Mouse (Mus musculus) hindbrain, embryonic 12.5 days (tissue): ENCODE results near the gene Stmn1. TPM values are rescaled to one million over a fixed set of nuclear protein-coding genes. Genes with fewer than 3 reads are reported as not detected.
A peak's percentile ranks its signal among the peaks of the same experiment; 100 is the strongest.

Source experiments
- ATAC-seq: fragments of 200-750 bp; cut with Nextera tagmentation; 2 replicates; pipeline ENCODE4 v1.8.0; 2017; ENCODE audit warnings: moderate TSS enrichment; ENCODE audit not compliant: low FRiP score
- H3K27ac ChIP-seq: fragments of 300-500 bp; sonication (generic); 2 replicates; pipeline ENCODE4 v1.5.1; 2016; ENCODE audit warnings: mild to moderate bottlenecking
- H3K27me3 ChIP-seq: fragments of 300-500 bp; sonication (generic); 2 replicates; pipeline ENCODE4 v1.6.1; 2016; ENCODE audit warnings: mild to moderate bottlenecking
- H3K36me3 ChIP-seq: fragments of 300-500 bp; sonication (generic); 2 replicates; pipeline ENCODE4 v1.6.1; 2016; ENCODE audit warnings: mild to moderate bottlenecking
- H3K4me1 ChIP-seq: fragments of 300-500 bp; sonication (generic); 2 replicates; pipeline ENCODE4 v1.6.1; 2016
- H3K4me2 ChIP-seq: fragments of 300-500 bp; sonication (generic); replicated peaks from 2 replicates; pipeline ENCODE4 v1.6.1; 2016; ENCODE audit warnings: mild to moderate bottlenecking
- H3K4me3 ChIP-seq: fragments of 300-500 bp; sonication (generic); 2 replicates; pipeline ENCODE4 v1.5.1; 2016; ENCODE audit warnings: mild to moderate bottlenecking
- H3K9ac ChIP-seq: fragments of 300-500 bp; sonication (generic); 2 replicates; pipeline ENCODE4 v1.6.1; 2016; ENCODE audit warnings: mild to moderate bottlenecking, moderate library complexity
- H3K9me3 ChIP-seq: fragments of 300-500 bp; sonication (generic); replicated peaks from 2 replicates; pipeline ENCODE4 v1.6.1; 2016; ENCODE audit warnings: mild to moderate bottlenecking
- WGBS: fragments of 180-500 bp; shearing (Covaris S2); methylation state at CpG from one replicate; pipeline ENCODE4 v1.1.7; 2016; 5-methylcytosine and 5-hydroxymethylcytosine counted together
- polyA plus RNA-seq: library from polyadenylated mRNA; unstranded; fragments of >200 nt; fragmentation: Nextera tagmentation; extraction: Ambion mirVana; gene quantifications from 2 replicates; pipeline ENCODE4 v1.2.1, GENCODE M21; 2016

Gene Stmn1
- polyA plus RNA-seq = 4,582 and 4,772 TPM in 2 replicates

DNA sequence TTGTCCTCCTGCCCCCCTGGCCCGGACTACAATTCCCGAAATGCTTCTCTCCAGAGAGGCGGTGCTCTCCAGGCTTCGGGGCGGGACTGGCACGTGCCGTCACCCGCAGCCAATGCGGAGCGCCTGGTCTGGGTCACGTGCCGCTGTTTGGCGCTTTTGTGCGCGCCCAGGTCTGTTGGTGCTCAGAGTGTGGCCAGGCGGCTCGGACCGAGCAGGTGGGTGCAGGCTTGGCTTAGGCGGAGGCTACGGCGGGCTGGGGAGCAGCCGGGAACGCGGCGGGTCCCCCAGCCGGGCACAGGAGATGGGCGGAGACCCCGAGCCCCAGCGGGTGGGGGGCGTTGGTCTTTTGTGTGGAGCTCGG lies at the start of gene Stmn1:
Gene Stmn1, plus strand, starts transcription at position 106 of the 361 bp plus-strand sequence.
- Histone ChIP-seq H3K27me3 (no peaks in the 10 kb centered on the region), H3K27ac (peak within 1 kb of the TSS; percentile 98), H3K4me1 (peaks cover 37% of the 10 kb centered on the region), H3K9me3 (no peaks in the 10 kb centered on the region), H3K36me3 (peaks cover 24% of the 10 kb centered on the region), H3K9ac (peak within 1 kb of the TSS; percentile 98), H3K4me3 (peak within 1 kb of the TSS; percentile 82), H3K4me2 (peak within 1 kb of the TSS; percentile 91)
- under 1% methylated on average over 26 of the region's 31 CpGs for WGBS
- ATAC-seq = peak; percentile 95

DNA sequence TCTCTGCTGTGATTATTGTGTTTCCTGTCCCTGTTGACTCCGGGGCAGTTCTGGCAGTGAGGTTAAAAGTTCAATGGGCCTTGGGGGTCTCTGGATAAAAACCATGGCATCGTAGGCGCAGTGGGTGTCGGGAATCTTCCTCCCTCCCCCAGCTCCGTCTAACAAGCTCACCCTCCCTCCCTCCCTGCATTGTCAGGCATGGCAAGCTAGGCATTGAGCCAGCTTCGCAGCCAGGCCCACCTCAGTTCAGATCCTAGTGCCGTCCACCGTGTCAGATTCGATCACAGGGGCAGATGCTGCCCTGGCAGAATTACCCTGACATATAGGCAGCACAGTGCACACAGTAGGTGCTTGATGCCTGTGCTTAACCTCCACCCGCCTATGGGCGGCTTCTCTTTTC lies 46.1 kb upstream of the Stmn1 start:
- Histone ChIP-seq H3K9me3 (no peaks in the 10 kb centered on the region), H3K36me3 (peaks cover 6% of the 10 kb centered on the region; the same call in 1 of the 2 replicates), H3K27me3 (no peaks in the 10 kb centered on the region), H3K4me3 (no peak overlapping the region), H3K27ac (no peak overlapping the region), H3K4me1 (peaks cover 6% of the 10 kb centered on the region; the same call in 1 of the 2 replicates), H3K9ac (no peak overlapping the region; the same call in 1 of the 2 replicates), H3K4me2 (no peak overlapping the region)
- no peak for ATAC-seq
- 59% methylated on average over 11 of the region's 11 CpGs for WGBS

DNA sequence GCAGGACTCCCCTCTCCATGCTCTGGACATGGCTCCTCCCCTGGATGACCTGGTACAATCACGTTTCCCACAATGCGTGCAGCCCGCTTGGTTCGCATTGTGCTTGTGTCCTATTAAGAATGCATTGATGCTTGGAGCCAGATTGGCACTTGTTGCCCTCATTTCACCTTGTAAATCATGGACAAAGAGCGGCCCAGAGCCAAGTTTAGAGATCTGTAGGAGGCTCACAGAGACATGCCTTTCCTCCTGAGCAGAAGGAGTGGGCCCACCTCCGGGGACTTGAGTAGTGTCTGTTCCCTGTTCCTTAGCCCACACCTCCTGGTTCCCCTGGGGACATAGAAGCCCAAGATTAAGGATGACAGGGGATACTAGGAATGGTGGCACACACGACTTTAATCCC lies 44.2 kb upstream of the Stmn1 start:
- 81% methylated on average over 7 of the region's 7 CpGs for WGBS
- no peak for ATAC-seq
- no peak overlapping the region for H3K4me3 ChIP-seq

DNA sequence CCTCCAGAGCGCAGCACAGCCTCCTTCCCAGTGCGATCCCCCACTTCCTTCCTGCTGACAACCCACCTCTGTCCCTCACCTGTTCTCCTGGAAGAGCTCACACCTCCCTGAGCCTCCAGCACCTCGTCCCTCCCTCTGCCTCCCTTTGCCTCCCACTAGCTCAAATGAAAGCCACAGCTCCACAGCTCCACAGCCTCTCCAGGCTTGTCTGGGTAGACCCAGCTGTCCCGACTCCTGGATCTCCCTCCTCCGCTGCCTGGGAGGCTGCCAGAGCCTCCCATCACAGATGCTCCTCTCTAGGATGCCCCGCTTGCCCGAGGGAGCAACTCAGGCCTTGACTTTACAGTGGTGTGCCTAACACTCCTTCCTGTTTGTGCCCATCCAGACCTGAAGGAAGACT lies 43.0 kb upstream of the Stmn1 start:
- ATAC-seq = no peak
- Histone ChIP-seq H3K36me3 (peaks cover 6% of the 10 kb centered on the region; the same call in 1 of the 2 replicates), H3K27ac (no peak overlapping the region), H3K4me3 (no peak overlapping the region), H3K9me3 (no peaks in the 10 kb centered on the region), H3K9ac (no peak overlapping the region), H3K4me2 (no peak overlapping the region), H3K4me1 (peaks cover 12% of the 10 kb centered on the region), H3K27me3 (no peaks in the 10 kb centered on the region)
- WGBS = 77% methylated on average over 7 of the region's 7 CpGs

More for the DNA sequence above, 44.2 kb upstream of the Stmn1 start:
- Histone ChIP-seq H3K27ac (no peak overlapping the region), H3K9me3 (no peaks in the 10 kb centered on the region), H3K36me3 (peaks cover 6% of the 10 kb centered on the region; the same call in 1 of the 2 replicates), H3K4me1 (peaks cover 6% of the 10 kb centered on the region; the same call in 1 of the 2 replicates), H3K4me2 (no peak overlapping the region), H3K27me3 (no peaks in the 10 kb centered on the region), H3K9ac (no peak overlapping the region)

DNA sequence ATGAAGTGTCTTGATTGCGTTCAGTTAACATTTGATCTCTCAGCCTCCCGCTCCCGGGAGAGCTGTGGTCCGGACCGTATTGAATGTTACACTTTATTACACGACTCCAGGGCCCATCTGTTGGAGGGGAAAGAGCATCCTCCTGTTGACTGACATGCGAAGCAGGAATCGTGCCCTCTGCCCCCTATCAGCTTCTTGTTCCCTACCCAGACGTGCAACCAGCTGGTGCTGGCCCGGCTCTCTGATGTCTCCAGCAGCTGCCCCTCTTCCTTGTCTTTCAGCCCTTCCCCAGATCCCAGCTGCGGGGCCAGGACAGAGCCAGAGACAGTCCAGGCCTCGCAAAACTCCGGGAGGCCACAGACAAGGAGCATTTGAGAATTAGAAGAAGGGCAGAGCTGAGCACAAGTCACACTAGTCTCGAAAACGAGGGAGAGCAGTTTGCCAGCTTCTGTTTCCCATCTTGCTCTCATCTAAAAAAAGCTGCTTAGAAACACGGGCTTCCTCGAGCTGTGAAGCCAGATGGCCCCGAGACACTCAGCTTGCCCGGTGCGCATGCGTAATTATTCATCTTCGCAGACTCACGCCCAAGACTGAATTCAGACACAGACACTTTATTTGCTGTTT lies 37.6 kb upstream of the Stmn1 start:
- peak overlapping the region; percentile 31 for H3K4me2 ChIP-seq
- H3K36me3 ChIP-seq = no peaks in the 10 kb centered on the region
- peaks cover 20% of the 10 kb centered on the region for H3K4me1 ChIP-seq
- ATAC-seq = peak; percentile 85
- H3K27me3 ChIP-seq = no peaks in the 10 kb centered on the region
- no peak overlapping the region for H3K4me3 ChIP-seq
- WGBS = 15% methylated on average over 23 of the region's 23 CpGs
- H3K9me3 ChIP-seq = no peaks in the 10 kb centered on the region
- H3K27ac ChIP-seq = peak overlapping the region; percentile 86
- H3K9ac ChIP-seq = peak overlapping the region; percentile 1; the same call in 1 of the 2 replicates

DNA sequence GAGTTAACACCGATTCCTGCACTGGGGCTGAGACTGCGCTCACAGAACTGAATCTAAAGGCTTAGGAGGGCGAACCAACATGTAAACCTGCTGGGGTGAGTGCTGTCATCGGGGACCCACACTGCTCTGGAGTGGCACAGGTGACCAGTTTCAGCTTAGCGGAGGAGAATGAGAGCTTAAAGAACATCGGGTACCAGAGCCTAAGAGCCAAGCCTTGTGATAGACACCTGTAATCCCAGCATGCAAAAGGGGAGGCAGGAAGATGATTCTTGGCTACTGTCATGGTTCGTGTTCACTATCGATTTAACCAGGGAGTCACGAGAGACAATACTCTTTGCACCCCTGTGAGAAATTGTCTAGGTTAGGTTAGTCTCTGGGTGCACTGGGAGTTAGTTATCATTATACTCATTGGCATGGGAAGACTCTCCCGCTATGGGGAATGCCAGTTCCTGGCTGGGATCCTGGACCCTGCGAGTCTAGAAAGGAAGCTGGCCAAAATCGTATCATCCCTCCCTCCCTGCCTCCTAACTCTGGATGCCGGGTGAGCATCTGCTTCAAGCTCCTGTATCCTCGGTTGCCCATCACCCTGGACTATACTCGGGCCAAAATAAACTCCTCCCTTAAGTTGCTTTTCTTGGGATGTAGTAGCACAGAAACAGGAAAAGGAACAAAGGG lies 35.3 kb upstream of the Stmn1 start:
- no peak overlapping the region for H3K4me3 ChIP-seq
- H3K27me3 ChIP-seq = no peaks in the 10 kb centered on the region
- H3K4me2 ChIP-seq = no peak overlapping the region
- ATAC-seq = no peak
- H3K4me1 ChIP-seq = peaks cover 32% of the 10 kb centered on the region
- no peak overlapping the region for H3K9ac ChIP-seq
- no peak overlapping the region for H3K27ac ChIP-seq
- 89% methylated on average over 15 of the region's 15 CpGs for WGBS
- no peaks in the 10 kb centered on the region for H3K9me3 ChIP-seq
- H3K36me3 ChIP-seq = no peaks in the 10 kb centered on the region

DNA sequence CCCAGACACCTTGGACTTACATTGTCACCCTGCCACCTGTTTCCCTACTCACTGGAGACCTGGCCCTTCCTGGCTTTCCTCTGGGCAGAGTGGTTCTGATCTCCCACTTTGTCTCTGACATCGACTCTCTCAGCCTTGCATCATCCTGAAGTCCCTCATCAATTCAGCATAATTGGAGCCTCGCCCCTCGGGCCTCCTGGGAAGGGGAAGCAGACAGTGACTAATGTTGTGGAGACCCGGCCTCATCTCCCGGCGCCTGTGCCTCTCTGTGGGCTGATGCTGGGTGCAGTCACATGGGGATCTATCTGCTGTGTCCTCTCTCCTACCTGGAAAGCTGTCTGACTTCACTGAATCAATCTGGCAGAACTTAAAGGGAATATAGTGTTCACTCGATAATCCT lies 31.9 kb upstream of the Stmn1 start:
- Histone ChIP-seq H3K4me3 (no peak overlapping the region), H3K9ac (no peak overlapping the region), H3K4me1 (peaks cover 16% of the 10 kb centered on the region; the same call in 1 of the 2 replicates), H3K36me3 (no peaks in the 10 kb centered on the region), H3K9me3 (no peaks in the 10 kb centered on the region), H3K4me2 (no peak overlapping the region), H3K27ac (no peak overlapping the region), H3K27me3 (no peaks in the 10 kb centered on the region)
- ATAC-seq = peak; percentile 60; the same call in 1 of the 2 replicates
- WGBS = 34% methylated on average over 7 of the region's 7 CpGs

DNA sequence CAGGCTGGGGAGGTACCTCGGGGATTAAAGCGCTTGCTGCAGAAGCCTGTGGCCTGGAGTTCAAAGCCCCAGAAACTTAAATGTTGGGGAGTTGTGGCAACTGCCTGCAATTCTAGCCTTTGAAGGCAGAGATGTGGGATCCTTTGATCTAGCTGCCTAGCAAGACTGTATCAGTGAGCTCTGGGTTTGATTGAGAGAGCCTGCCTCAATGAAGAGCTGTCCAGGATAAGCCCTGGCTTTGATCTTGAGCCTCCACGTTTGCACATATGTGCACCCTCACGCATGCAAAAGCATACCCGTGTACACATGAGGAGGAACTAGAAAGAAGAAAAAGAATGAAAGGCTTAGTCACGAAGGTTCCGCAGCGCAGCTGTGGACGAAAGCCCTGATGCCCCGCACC lies 31.5 kb upstream of the Stmn1 start:
- Histone ChIP-seq H3K9me3 (no peaks in the 10 kb centered on the region), H3K4me2 (no peak overlapping the region), H3K27ac (no peak overlapping the region), H3K36me3 (no peaks in the 10 kb centered on the region), H3K9ac (no peak overlapping the region), H3K4me1 (peaks cover 12% of the 10 kb centered on the region; the same call in 1 of the 2 replicates), H3K4me3 (no peak overlapping the region), H3K27me3 (no peaks in the 10 kb centered on the region)
- ATAC-seq = peak; percentile 56; the same call in 1 of the 2 replicates
- WGBS = 69% methylated on average over 10 of the region's 10 CpGs

DNA sequence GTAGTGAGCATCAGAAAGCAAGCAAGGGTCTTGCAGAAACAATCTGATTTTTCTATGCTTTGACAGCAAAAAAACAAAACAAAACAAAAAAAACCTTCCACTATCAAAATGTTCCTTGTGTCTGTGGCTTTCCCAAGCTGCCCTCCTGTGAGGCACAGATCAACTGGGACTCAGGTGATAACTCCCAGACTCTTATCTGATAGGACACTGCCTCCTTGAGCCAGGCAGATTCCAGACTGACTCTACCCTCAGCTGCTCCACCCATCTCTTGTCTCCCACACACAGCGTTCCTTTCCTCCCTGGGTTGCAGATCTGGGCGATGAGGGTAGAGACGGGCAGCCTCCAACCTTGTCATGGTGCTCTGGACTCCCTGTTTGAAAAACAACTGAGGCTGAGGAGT lies 29.0 kb upstream of the Stmn1 start:
- Histone ChIP-seq H3K4me2 (no peak overlapping the region), H3K4me1 (peaks cover 12% of the 10 kb centered on the region; the same call in 1 of the 2 replicates), H3K9ac (no peak overlapping the region), H3K27ac (no peak overlapping the region), H3K4me3 (no peak overlapping the region), H3K27me3 (no peaks in the 10 kb centered on the region), H3K9me3 (no peaks in the 10 kb centered on the region), H3K36me3 (no peaks in the 10 kb centered on the region)
- no peak for ATAC-seq
- WGBS = 72% methylated on average over 3 of the region's 3 CpGs

DNA sequence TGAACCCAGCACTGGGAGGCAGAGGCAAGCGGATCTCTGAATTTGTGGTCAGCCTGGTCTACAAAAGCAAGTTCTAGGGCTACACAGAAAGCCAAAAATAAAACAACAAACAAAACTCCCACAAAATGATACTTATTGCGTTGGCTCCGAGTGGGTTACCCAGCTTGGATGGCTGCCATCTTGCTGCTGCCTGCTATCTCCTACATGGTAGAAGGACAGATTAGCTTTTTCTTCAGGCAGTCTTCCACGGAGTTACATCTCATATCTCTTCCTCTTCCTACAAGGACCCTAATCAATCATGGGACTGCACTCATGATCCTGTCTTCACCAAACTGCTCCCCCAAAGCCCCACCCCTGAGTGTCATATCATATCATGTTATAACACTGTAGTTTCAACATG lies 28.2 kb upstream of the Stmn1 start:
- no peak overlapping the region for H3K4me2 ChIP-seq
- no peak for ATAC-seq
- 93% methylated on average over 4 of the region's 4 CpGs for whole genome bisulfite sequencing

DNA sequence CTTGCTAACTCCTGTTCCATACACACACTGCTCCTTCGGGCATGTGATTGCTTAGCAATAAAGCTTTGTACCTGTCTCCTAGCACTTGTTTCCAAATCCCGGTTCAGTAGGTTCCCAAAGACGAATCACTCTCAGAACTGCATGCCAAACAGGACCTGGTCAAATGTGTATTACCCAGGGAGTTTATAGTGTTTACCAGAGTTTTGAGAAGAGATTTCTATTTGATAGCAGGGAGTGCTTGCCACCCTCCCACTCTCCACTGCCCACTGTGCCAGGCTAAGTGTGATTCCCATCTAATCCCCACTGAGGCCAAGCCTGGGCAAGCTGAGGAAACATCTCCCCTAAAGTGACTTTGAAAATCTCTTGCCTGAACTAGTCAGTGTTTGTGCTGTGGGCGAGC lies 25.9 kb upstream of the Stmn1 start:
- 88% methylated on average over 4 of the region's 4 CpGs for WGBS
- Histone ChIP-seq H3K4me2 (no peak overlapping the region), H3K27me3 (no peaks in the 10 kb centered on the region), H3K36me3 (no peaks in the 10 kb centered on the region), H3K9ac (no peak overlapping the region), H3K27ac (no peak overlapping the region), H3K4me1 (peaks cover 9% of the 10 kb centered on the region; the same call in 1 of the 2 replicates), H3K9me3 (no peaks in the 10 kb centered on the region), H3K4me3 (no peak overlapping the region)
- no peak for ATAC-seq

More for the DNA sequence above, 28.2 kb upstream of the Stmn1 start:
- Histone ChIP-seq H3K9me3 (no peaks in the 10 kb centered on the region), H3K36me3 (no peaks in the 10 kb centered on the region), H3K9ac (no peak overlapping the region), H3K27ac (no peak overlapping the region), H3K4me3 (no peak overlapping the region), H3K4me1 (peaks cover 12% of the 10 kb centered on the region; the same call in 1 of the 2 replicates), H3K27me3 (no peaks in the 10 kb centered on the region)

DNA sequence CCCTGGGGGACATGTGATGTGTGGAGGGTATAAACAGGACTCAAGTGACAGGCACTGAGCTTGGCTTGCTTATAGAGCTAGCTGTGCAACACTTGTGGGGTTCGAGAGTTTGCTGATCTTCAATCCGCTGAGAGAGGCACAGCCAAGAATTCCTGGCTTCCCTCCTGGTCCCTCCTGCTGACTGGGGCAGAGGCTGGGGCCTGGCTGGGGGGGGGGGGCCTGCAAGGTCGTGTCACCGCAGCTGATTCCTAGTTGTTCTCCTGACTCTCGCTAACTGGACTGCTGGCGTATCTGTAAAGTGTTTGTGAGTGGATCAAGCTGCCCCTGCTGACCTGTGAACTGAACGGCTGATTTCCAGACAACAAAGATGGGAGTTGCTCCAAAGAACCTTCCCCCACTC lies 24.5 kb upstream of the Stmn1 start:
- Histone ChIP-seq H3K4me2 (no peak overlapping the region), H3K9me3 (no peaks in the 10 kb centered on the region)
- ATAC-seq = no peak

More for the DNA sequence above, 24.5 kb upstream of the Stmn1 start:
- Histone ChIP-seq H3K36me3 (no peaks in the 10 kb centered on the region), H3K9ac (no peak overlapping the region), H3K4me1 (peaks cover 9% of the 10 kb centered on the region; the same call in 1 of the 2 replicates), H3K27ac (no peak overlapping the region), H3K27me3 (no peaks in the 10 kb centered on the region), H3K4me3 (no peak overlapping the region)
- WGBS = 38% methylated on average over 7 of the region's 7 CpGs
